Mouse (Mus musculus): ENCODE measurements around the gene Gzmk. TPM values are rescaled to one million over a fixed set of nuclear protein-coding genes. Genes with fewer than 3 reads are reported as not detected.

The Gzmk gene
- total RNA-seq, 2 experiments from 2014 or later = 0.27 TPM; not detected in 1

- no peak for DNase-seq (ENCODE audit: extremely low spot score in 1 of 2, low spot score in 1 of 2)
These were observed 20.4 kb downstream of the Gzmk start for GRCm38 (mm10) chr13:113205346-113205745.

GRCm38 (mm10) chr13:113203146-113203545, 22.6 kb downstream of the Gzmk start:
- DNase-seq (ENCODE audit: extremely low spot score in 1 of 2, low spot score in 1 of 2) = no peak

- no peak for DNase-seq (ENCODE audit: extremely low spot score in 1 of 2, low spot score in 1 of 2)
These were observed 23.5 kb downstream of the Gzmk start for GRCm38 (mm10) chr13:113202184-113202583.

- no peak for DNase-seq (ENCODE audit: extremely low spot score in 1 of 2, low spot score in 1 of 2)
These were observed 24.1 kb downstream of the Gzmk start for GRCm38 (mm10) chr13:113201631-113202030.

GRCm38 (mm10) chr13:113200726-113201125, 25.0 kb downstream of the Gzmk start:
- DNase-seq (ENCODE audit: extremely low spot score in 1 of 2, low spot score in 1 of 2) = no peak

GRCm38 (mm10) chr13:113199331-113199730, 26.4 kb downstream of the Gzmk start:
- DNase-seq (ENCODE audit: extremely low spot score in 1 of 2, low spot score in 1 of 2) = no peak

GRCm38 (mm10) chr13:113197872-113198502, 27.7 kb downstream of the Gzmk start:
- DNase-seq (ENCODE audit: extremely low spot score in 1 of 2, low spot score in 1 of 2) = no peak

- DNase-seq (ENCODE audit: extremely low spot score in 1 of 2, low spot score in 1 of 2) = no peak
These were observed 28.7 kb downstream of the Gzmk start for GRCm38 (mm10) chr13:113196808-113197674.

GRCm38 (mm10) chr13:113183720-113184119, 42.0 kb downstream of the Gzmk start:
- DNase-seq (ENCODE audit: extremely low spot score in 1 of 2, low spot score in 1 of 2) = no peak

GRCm38 (mm10) chr13:113183310-113183709, 42.4 kb downstream of the Gzmk start:
- no peak for DNase-seq (ENCODE audit: extremely low spot score in 1 of 2, low spot score in 1 of 2)

- DNase-seq (ENCODE audit: extremely low spot score in 1 of 2, low spot score in 1 of 2) = no peak
These were observed 51.5 kb downstream of the Gzmk start for GRCm38 (mm10) chr13:113174162-113174561.

- no peak for DNase-seq (ENCODE audit: extremely low spot score in 1 of 2, low spot score in 1 of 2)
These were observed 55.5 kb downstream of the Gzmk start for GRCm38 (mm10) chr13:113170256-113170655.

- no peak for DNase-seq (ENCODE audit: extremely low spot score in 1 of 2, low spot score in 1 of 2)
These were observed 57.6 kb downstream of the Gzmk start for GRCm38 (mm10) chr13:113168018-113168534.

GRCm38 (mm10) chr13:113164252-113165005, 61.3 kb downstream of the Gzmk start:
- DNase-seq (ENCODE audit: extremely low spot score in 1 of 2, low spot score in 1 of 2) = no peak

GRCm38 (mm10) chr13:113151556-113151955, 74.2 kb downstream of the Gzmk start:
- no peak for DNase-seq (ENCODE audit: extremely low spot score in 1 of 2, low spot score in 1 of 2)

- no peak for DNase-seq (ENCODE audit: extremely low spot score in 1 of 2, low spot score in 1 of 2)
These were observed 86.1 kb downstream of the Gzmk start for GRCm38 (mm10) chr13:113139597-113139996.

- DNase-seq (ENCODE audit: extremely low spot score in 1 of 2, low spot score in 1 of 2) = no peak
These were observed 95.7 kb downstream of the Gzmk start for GRCm38 (mm10) chr13:113129974-113130373.
